Mouse (Mus musculus): Measurements from ENCODE around the gene Anxa4. TPM values are rescaled to one million over a fixed set of nuclear protein-coding genes. Genes with fewer than 3 reads are reported as not detected.
A peak's percentile ranks its signal among the peaks of the same experiment; 100 is the strongest.

The Anxa4 gene
- polyA plus RNA-seq, 1 experiment from 2014 or later: 6.1 TPM

DNA sequence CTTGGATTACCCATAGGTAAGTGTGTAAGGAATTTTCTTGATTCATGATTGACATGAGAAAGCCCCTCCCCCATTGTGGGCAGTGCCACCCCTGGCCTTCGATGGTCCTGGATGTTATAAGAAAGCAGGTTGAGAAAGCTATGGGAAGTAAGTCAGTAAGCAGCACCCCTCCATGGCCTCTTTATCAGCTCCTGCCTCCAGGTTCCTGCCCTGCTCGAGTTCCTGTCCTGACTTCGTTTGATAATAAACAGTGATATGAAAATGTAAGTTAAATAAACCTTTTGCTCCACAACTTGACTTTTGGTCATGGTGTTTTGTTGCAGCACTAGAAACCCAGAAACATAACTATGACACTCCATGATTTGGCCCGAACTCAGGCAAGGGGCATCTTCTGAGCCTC is 43.6 kb downstream of the Anxa4 start:
- Histone ChIP-seq H3K4me3 (replicated peaks; ENCODE audit: low read length) (no peak overlapping the region), H3K4me1 (replicated peaks; ENCODE audit: control insufficient read depth, insufficient read depth, low read length) (no peaks in the 10 kb centered on the region), H3K36me3 (ENCODE audit: control insufficient read depth, insufficient read depth) (no peaks in the 10 kb centered on the region), H3K9me3 (ENCODE audit: control insufficient read depth, low read length) (no peaks in the 10 kb centered on the region), H3K27me3 (replicated peaks; ENCODE audit: control insufficient read depth, insufficient read depth, low read length) (no peaks in the 10 kb centered on the region), H3K9ac (replicated peaks; ENCODE audit: low read depth, low read length) (no peak overlapping the region), H3K4me2 (ENCODE audit: low read length) (no peak overlapping the region), H3K27ac (ENCODE audit: low read length) (no peak overlapping the region)
- no peak for ATAC-seq
- 85% methylated on average over 4 of the region's 4 CpGs for WGBS

GRCm38 (mm10) chr6:86747171-86747570 is 46.2 kb downstream of the Anxa4 start:
- no peak overlapping the region for H3K4me3 ChIP-seq (replicated peaks; ENCODE audit: low read length)
- H3K4me1 ChIP-seq (replicated peaks; ENCODE audit: control insufficient read depth, insufficient read depth, low read length): no peaks in the 10 kb centered on the region
- no peaks in the 10 kb centered on the region for H3K27me3 ChIP-seq (replicated peaks; ENCODE audit: control insufficient read depth, insufficient read depth, low read length)
- H3K9me3 ChIP-seq (ENCODE audit: control insufficient read depth, low read length): no peaks in the 10 kb centered on the region
- no peak overlapping the region for H3K4me2 ChIP-seq (ENCODE audit: low read length)
- H3K27ac ChIP-seq (ENCODE audit: low read length): no peak overlapping the region
- H3K36me3 ChIP-seq (ENCODE audit: control insufficient read depth, insufficient read depth): no peaks in the 10 kb centered on the region
- no peak overlapping the region for H3K9ac ChIP-seq (replicated peaks; ENCODE audit: low read depth, low read length)
- no peak for ATAC-seq

GRCm38 (mm10) chr6:86740652-86741051 is 52.7 kb downstream of the Anxa4 start:
- 36% methylated on average over 3 of the region's 3 CpGs for WGBS
- no peak for ATAC-seq
- no peaks in the 10 kb centered on the region for H3K27me3 ChIP-seq (replicated peaks; ENCODE audit: control insufficient read depth, insufficient read depth, low read length)

DNA sequence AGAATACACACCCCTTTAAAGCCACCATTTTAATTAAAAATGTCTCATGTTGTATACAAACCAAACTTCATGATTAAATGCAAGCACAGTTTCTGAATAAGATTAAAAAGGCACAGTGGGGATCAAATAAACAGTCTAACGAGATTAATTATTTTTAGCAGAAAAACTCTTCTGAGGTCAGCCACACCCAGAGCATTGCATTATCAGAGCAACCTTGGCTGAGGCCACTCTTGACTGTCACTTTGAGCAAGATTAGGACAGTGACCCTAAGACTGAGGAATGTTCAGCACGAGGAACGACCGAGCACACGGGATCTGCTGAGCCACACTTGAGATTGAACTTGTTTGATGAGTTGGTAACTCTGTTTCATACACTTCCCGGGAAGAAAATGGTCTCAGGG is 56.6 kb downstream of the Anxa4 start:
- Histone ChIP-seq H3K9me3 (ENCODE audit: control insufficient read depth, low read length) (no peaks in the 10 kb centered on the region), H3K4me2 (ENCODE audit: low read length) (no peak overlapping the region), H3K4me1 (replicated peaks; ENCODE audit: control insufficient read depth, insufficient read depth, low read length) (peaks cover 7% of the 10 kb centered on the region), H3K27ac (ENCODE audit: low read length) (no peak overlapping the region), H3K27me3 (replicated peaks; ENCODE audit: control insufficient read depth, insufficient read depth, low read length) (no peaks in the 10 kb centered on the region), H3K4me3 (replicated peaks; ENCODE audit: low read length) (no peak overlapping the region), H3K9ac (replicated peaks; ENCODE audit: low read depth, low read length) (no peak overlapping the region), H3K36me3 (ENCODE audit: control insufficient read depth, insufficient read depth) (no peaks in the 10 kb centered on the region)
- 75% methylated on average over 6 of the region's 6 CpGs for whole genome bisulfite sequencing
- ATAC-seq: no peak

More at GRCm38 (mm10) chr6:86740652-86741051, 52.7 kb downstream of the Anxa4 start:
- H3K27ac ChIP-seq (ENCODE audit: low read length): no peak overlapping the region
- H3K9me3 ChIP-seq (ENCODE audit: control insufficient read depth, low read length): no peaks in the 10 kb centered on the region
- H3K36me3 ChIP-seq (ENCODE audit: control insufficient read depth, insufficient read depth): no peaks in the 10 kb centered on the region
- no peaks in the 10 kb centered on the region for H3K4me1 ChIP-seq (replicated peaks; ENCODE audit: control insufficient read depth, insufficient read depth, low read length)
- no peak overlapping the region for H3K9ac ChIP-seq (replicated peaks; ENCODE audit: low read depth, low read length)
- H3K4me3 ChIP-seq (replicated peaks; ENCODE audit: low read length): no peak overlapping the region
- H3K4me2 ChIP-seq (ENCODE audit: low read length): no peak overlapping the region

DNA sequence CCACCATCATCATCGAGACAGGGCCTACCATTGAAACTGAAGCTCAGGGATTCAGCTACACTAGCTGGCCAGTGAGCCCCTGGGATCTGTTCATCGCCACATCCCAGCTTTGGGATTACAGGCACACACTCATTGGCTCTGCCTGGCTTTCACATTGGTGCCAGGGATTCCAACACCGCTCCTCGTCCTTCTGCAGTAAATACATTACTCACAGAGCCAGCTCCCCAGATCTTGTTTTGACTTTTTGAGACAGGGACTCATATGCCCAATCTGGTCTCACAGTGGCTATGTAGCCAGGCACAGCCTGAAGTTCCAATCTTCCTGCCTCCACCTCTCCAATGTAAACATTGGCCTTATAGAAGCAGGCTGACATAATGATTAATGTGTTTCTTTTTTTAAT is 57.1 kb downstream of the Anxa4 start:
- ATAC-seq: no peak
- no peak overlapping the region for H3K27ac ChIP-seq (ENCODE audit: low read length)
- WGBS: 70% methylated on average over 4 of the region's 4 CpGs

GRCm38 (mm10) chr6:86733183-86733876 is 60.1 kb downstream of the Anxa4 start, which contains the start of gene Gmcl1:
Gene Gmcl1, minus strand, starts transcription at chr6:86733383.
- H3K4me2 ChIP-seq (ENCODE audit: low read length): peak within 1 kb of the TSS; percentile 87
- peak; percentile 94 for ATAC-seq
- no peaks in the 10 kb centered on the region for H3K27me3 ChIP-seq (replicated peaks; ENCODE audit: control insufficient read depth, insufficient read depth, low read length)
- peak within 1 kb of the TSS; percentile 99 for H3K4me3 ChIP-seq (replicated peaks; ENCODE audit: low read length)
- no peaks in the 10 kb centered on the region for H3K36me3 ChIP-seq (ENCODE audit: control insufficient read depth, insufficient read depth)
- under 1% methylated on average over 59 of the region's 59 CpGs for WGBS
- peaks cover 21% of the 10 kb centered on the region for H3K4me1 ChIP-seq (replicated peaks; ENCODE audit: control insufficient read depth, insufficient read depth, low read length)
- H3K27ac ChIP-seq (ENCODE audit: low read length): peak within 1 kb of the TSS; percentile 87
- H3K9me3 ChIP-seq (ENCODE audit: control insufficient read depth, low read length): no peaks in the 10 kb centered on the region
- H3K9ac ChIP-seq (replicated peaks; ENCODE audit: low read depth, low read length): peak within 1 kb of the TSS; percentile 95

More for the DNA sequence above, 57.1 kb downstream of the Anxa4 start:
- peaks cover 10% of the 10 kb centered on the region for H3K4me1 ChIP-seq (replicated peaks; ENCODE audit: control insufficient read depth, insufficient read depth, low read length)
- no peak overlapping the region for H3K9ac ChIP-seq (replicated peaks; ENCODE audit: low read depth, low read length)
- H3K9me3 ChIP-seq (ENCODE audit: control insufficient read depth, low read length): no peaks in the 10 kb centered on the region
- H3K36me3 ChIP-seq (ENCODE audit: control insufficient read depth, insufficient read depth): no peaks in the 10 kb centered on the region
- no peaks in the 10 kb centered on the region for H3K27me3 ChIP-seq (replicated peaks; ENCODE audit: control insufficient read depth, insufficient read depth, low read length)
- no peak overlapping the region for H3K4me3 ChIP-seq (replicated peaks; ENCODE audit: low read length)
- no peak overlapping the region for H3K4me2 ChIP-seq (ENCODE audit: low read length)

DNA sequence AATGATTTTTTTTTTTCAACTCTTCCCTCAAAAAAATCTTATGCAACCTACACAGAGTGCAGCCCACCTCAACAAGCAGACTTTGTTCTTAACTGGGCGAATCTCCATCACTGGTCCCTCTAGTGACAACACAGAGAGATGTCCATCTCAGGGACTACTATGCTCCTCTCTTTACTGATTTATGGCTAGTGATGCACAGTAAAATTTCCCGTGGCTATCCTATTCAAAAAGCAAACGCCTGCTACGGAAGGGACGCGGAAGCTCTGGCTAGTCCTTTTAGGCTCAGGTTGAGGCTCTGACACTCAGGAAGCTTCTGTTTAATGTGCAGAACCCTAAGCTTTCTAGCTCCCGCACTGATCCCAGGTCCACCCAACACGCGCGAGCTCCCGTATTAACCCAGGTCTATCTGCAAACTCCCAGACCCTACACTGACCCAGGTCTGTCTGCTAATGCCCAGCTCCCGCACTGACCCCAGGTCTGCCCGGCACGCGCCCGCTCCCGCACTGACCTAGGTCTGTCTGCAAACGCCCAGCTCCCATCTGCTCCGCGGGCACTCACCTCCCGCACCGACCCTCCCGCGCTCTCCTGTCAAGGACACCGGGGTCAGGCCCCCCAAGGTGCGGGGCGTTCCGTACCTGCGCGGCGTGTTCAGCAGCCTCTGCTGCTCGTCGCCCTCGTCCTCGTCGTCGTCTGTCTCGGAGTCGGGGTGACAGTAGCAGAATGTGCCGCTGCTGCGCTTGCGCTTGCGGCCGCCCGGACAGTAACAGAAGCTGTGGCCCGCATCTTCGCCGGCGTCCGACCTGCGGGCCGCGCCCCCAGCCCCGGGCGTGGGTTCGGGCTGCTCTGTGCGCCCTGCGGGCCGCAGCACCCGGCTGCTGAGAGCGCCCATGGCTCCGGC is 60.9 kb downstream of the Anxa4 start:
- peak; percentile 29; the same call in 1 of the 2 replicates for ATAC-seq
- peak overlapping the region; percentile 95 for H3K9ac ChIP-seq (replicated peaks; ENCODE audit: low read depth, low read length)
- no peaks in the 10 kb centered on the region for H3K9me3 ChIP-seq (ENCODE audit: control insufficient read depth, low read length)
- H3K27me3 ChIP-seq (replicated peaks; ENCODE audit: control insufficient read depth, insufficient read depth, low read length): no peaks in the 10 kb centered on the region
- under 1% methylated on average over 62 of the region's 62 CpGs for whole genome bisulfite sequencing
- peak overlapping the region; percentile 87 for H3K27ac ChIP-seq (ENCODE audit: low read length)
- H3K4me1 ChIP-seq (replicated peaks; ENCODE audit: control insufficient read depth, insufficient read depth, low read length): peaks cover 21% of the 10 kb centered on the region
- no peaks in the 10 kb centered on the region for H3K36me3 ChIP-seq (ENCODE audit: control insufficient read depth, insufficient read depth)
- peak overlapping the region; percentile 99 for H3K4me3 ChIP-seq (replicated peaks; ENCODE audit: low read length)
- peak overlapping the region; percentile 87 for H3K4me2 ChIP-seq (ENCODE audit: low read length)

GRCm38 (mm10) chr6:86728711-86729110 is 64.7 kb downstream of the Anxa4 start:
- Histone ChIP-seq H3K27ac (ENCODE audit: low read length) (no peak overlapping the region), H3K36me3 (ENCODE audit: control insufficient read depth, insufficient read depth) (no peaks in the 10 kb centered on the region), H3K4me2 (ENCODE audit: low read length) (no peak overlapping the region), H3K9me3 (ENCODE audit: control insufficient read depth, low read length) (no peaks in the 10 kb centered on the region), H3K9ac (replicated peaks; ENCODE audit: low read depth, low read length) (no peak overlapping the region), H3K27me3 (replicated peaks; ENCODE audit: control insufficient read depth, insufficient read depth, low read length) (no peaks in the 10 kb centered on the region), H3K4me3 (replicated peaks; ENCODE audit: low read length) (no peak overlapping the region), H3K4me1 (replicated peaks; ENCODE audit: control insufficient read depth, insufficient read depth, low read length) (peaks cover 18% of the 10 kb centered on the region)
- ATAC-seq: no peak
- 91% methylated on average over 5 of the region's 5 CpGs for WGBS

GRCm38 (mm10) chr6:86721977-86722376 is 71.4 kb downstream of the Anxa4 start:
- Histone ChIP-seq H3K9ac (replicated peaks; ENCODE audit: low read depth, low read length) (no peak overlapping the region), H3K36me3 (ENCODE audit: control insufficient read depth, insufficient read depth) (peaks cover 12% of the 10 kb centered on the region), H3K9me3 (ENCODE audit: control insufficient read depth, low read length) (no peaks in the 10 kb centered on the region), H3K4me3 (replicated peaks; ENCODE audit: low read length) (no peak overlapping the region), H3K4me2 (ENCODE audit: low read length) (no peak overlapping the region), H3K27ac (ENCODE audit: low read length) (no peak overlapping the region), H3K4me1 (replicated peaks; ENCODE audit: control insufficient read depth, insufficient read depth, low read length) (no peaks in the 10 kb centered on the region), H3K27me3 (replicated peaks; ENCODE audit: control insufficient read depth, insufficient read depth, low read length) (no peaks in the 10 kb centered on the region)
- no peak for ATAC-seq
- 78% methylated on average over 3 of the region's 3 CpGs for WGBS

Data from forebrain, embryonic 16.5 days (tissue).